Mouse (Mus musculus) yolk sac, embryonic 10.5 days (tissue): ENCODE results near the gene Gm42674.
A peak's percentile ranks its signal among the peaks of the same experiment; 100 is the strongest.

Experiments
- DNase-seq: peaks from one replicate; pipeline ENCODE4 v3.0.0-alpha.2; 2017; ENCODE audit warnings: low spot score

Gene Gm42674

GRCm38 (mm10) chr3:90598212-90598611 lies 3.5 kb upstream of the Gm42674 start:
- no peak for DNase-seq

GRCm38 (mm10) chr3:90599401-90599800 lies 2.3 kb upstream of the Gm42674 start:
- no peak for DNase-seq

GRCm38 (mm10) chr3:90600036-90600435 lies 1.7 kb upstream of the Gm42674 start:
- DNase-seq = no peak

GRCm38 (mm10) chr3:90600458-90601195 lies 1.1 kb upstream of the Gm42674 start:
- no peak for DNase-seq

GRCm38 (mm10) chr3:90603623-90604022 lies 1.9 kb downstream of the Gm42674 start, which contains the start of gene S100a4:
Gene S100a4 (plus strand): TSS chr3:90603771.
- no peak for DNase-seq

- DNase-seq = no peak
Measured at GRCm38 (mm10) chr3:90604416-90604815, 2.7 kb downstream of the Gm42674 start.

- no peak for DNase-seq
Measured at GRCm38 (mm10) chr3:90605049-90605448, 3.3 kb downstream of the Gm42674 start.

- DNase-seq = no peak
Measured at GRCm38 (mm10) chr3:90605736-90606135, 4.0 kb downstream of the Gm42674 start.

- DNase-seq = no peak
Measured at GRCm38 (mm10) chr3:90606185-90606584, 4.5 kb downstream of the Gm42674 start.

GRCm38 (mm10) chr3:90607361-90607760 lies 5.7 kb downstream of the Gm42674 start:
- no peak for DNase-seq

GRCm38 (mm10) chr3:90608223-90608622 lies 6.5 kb downstream of the Gm42674 start, which contains the start of gene S100a5:
Gene S100a5 (plus strand): TSS chr3:90608523.
- no peak for DNase-seq

- no peak for DNase-seq
Measured at GRCm38 (mm10) chr3:90609102-90609501, 7.4 kb downstream of the Gm42674 start.

GRCm38 (mm10) chr3:90611494-90611893 lies 9.8 kb downstream of the Gm42674 start:
- DNase-seq = no peak

- DNase-seq = no peak
Measured at GRCm38 (mm10) chr3:90612061-90612460, 10.4 kb downstream of the Gm42674 start.

GRCm38 (mm10) chr3:90612728-90613291 lies 11.1 kb downstream of the Gm42674 start, which contains the start of gene S100a6:
Gene S100a6 (plus strand): TSS chr3:90612882.
- peak; percentile 57 for DNase-seq

- no peak for DNase-seq
Measured at GRCm38 (mm10) chr3:90613461-90614147, 11.9 kb downstream of the Gm42674 start.

GRCm38 (mm10) chr3:90614148-90614530 lies 12.4 kb downstream of the Gm42674 start:
- DNase-seq = no peak

GRCm38 (mm10) chr3:90614611-90615251 lies 13.0 kb downstream of the Gm42674 start:
- no peak for DNase-seq

GRCm38 (mm10) chr3:90615415-90615814 lies 13.7 kb downstream of the Gm42674 start:
- DNase-seq = peak; percentile 56

- no peak for DNase-seq
Measured at GRCm38 (mm10) chr3:90615911-90616310, 14.2 kb downstream of the Gm42674 start.

- no peak for DNase-seq
Measured at GRCm38 (mm10) chr3:90617586-90617985, 15.9 kb downstream of the Gm42674 start.

- DNase-seq = no peak
Measured at GRCm38 (mm10) chr3:90621552-90621951, 19.8 kb downstream of the Gm42674 start.
